Mouse (Mus musculus) R1 (cell line): ENCODE measurements around the gene Slc10a7.
A peak's percentile ranks its signal among the peaks of the same experiment; 100 is the strongest.
"Not testable (repeated sequence)": the region's sequence is repeated elsewhere in the genome, so short reads cannot be mapped to it uniquely, and the experiment has no call there.

Experiments
- DNase-seq: peaks from one replicate; pipeline ENCODE4 v3.0.0-alpha.2; 2018; ENCODE audit warnings: low read depth, low spot score

The Slc10a7 gene

DNA sequence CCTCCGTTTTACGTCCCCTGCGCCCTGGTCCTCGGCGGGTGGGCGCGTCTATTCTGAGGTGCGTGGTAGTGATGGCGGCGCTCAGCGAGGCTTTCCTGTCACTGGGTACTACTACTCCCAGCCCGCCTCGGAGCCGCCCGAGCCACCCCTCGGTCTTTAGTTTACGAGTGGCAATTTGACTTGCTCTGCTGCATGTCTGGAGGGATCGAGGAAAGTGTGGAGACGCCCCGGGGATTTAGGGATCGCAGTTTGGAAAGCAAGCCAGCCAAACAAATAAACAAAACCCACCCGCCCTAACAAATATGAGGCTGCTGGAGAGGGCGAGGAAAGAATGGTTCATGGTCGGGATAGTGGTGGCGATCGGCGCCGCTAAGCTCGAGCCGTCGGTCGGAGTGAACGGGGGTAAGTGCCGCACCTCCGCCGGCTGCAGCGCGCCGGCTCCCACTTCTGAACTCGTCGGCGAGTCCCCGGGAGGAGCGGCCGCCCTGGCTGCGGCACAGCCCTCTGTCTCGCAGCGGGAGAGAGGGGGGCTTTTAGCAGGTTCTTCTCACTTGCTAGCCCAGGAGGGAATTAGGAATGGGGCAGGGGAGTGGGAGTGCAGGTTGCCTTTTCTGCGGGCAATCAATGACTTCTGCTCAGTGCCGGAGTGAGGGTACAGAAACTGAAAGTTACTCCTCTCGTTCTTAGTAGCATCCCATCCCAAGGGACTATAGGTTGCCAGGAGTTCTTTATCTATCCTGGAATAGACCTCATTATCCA, at the start of gene Slc10a7:
Gene Slc10a7, plus strand, starts transcription at position 74 of the 759 bp plus-strand sequence.
- peak; percentile 94 for DNase-seq

DNA sequence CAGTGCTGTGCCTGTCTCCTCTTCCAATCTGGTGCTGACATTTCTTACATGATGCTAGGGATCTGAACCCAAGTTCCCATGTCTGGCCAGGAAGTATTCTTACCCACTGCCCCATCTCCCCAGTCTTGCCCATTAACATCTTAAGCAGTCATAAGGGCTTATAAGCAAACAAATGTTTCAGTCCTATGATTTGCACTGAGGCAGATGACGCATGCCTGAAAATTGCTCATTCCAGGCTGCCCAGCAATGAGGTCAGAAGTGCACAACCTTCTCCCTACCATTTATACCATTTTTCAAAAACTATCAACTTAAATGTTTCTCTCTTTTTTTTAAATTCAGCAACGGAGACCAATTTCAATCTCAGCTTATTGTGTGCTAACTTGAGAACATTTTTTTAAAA, 45.2 kb upstream of the Slc10a7 start:
- no peak for DNase-seq

DNA sequence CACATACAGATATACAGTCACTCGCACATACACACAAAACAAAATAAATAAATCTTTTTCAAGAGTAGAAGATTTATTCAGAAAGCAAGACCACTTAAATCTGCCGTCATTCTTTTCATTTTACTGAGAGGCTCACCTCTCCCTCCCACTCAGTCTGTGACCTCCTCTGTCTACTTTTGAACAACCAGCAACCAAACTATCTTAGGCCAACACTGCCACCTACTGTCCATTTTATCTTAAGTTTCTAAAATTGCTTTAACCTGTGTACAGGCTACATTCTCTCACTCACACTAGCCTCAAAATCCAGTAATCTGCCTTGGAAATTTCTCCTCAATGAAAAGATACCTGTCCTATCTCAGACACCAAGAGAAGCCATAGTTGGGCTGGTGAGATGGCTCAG, 41.3 kb upstream of the Slc10a7 start:
- DNase-seq = peak; percentile 85

DNA sequence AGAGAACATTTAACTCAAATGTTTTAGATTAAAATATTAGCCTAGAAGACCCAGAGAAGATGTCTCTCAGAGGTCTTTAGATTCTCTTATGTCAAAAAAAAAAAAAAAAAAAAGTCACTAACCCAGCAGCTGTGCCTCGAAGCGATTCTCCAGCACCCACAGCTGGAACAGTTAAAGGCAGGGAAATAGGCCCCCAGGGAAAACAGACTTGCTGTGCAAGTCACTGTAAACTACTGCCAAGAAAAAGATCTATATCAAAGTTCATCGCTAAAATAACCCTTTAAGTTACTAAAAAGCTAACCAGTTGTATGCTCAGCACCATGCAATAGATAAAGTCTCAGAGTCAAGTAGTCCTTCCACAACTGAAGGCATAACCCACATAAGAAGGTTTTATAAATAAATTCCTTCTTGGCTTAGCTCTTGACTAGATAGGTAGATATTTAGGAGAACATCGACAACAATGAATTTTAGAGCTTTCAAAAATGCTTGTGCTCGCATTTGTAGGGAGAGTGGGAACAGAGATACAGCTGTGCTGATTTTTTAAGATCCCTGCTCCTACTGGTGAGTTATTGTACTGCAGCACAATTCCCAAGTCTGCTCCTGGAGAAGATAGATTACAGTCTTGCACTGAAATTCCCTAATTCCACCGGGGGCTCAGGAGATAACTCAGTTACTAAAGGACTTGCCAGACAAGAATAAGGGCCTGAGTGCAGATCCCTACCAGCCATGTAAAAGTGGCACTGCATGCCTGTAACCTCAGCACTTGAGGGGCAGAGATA, 31.9 kb upstream of the Slc10a7 start:
- peak; percentile 68 for DNase-seq

DNA sequence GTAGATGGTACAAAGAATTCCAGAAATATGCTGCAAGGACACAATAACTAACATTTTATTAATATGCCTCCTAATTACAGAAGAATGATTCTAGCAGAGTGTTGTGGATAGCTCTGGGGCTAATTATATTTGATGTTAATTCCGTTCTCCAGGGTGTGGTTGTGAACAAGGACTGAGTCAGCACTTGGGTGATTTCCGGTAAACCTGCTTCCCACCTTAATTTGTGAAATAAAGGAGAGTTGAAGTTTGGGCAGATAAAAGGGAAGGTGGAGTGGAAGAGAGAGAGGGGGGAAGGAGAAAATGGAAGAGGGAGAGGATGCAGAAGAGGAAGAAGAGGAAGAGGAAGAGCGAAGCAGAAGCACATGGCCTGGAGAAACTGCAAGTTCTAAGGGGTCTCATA, 19.4 kb upstream of the Slc10a7 start:
- DNase-seq = peak; percentile 77

DNA sequence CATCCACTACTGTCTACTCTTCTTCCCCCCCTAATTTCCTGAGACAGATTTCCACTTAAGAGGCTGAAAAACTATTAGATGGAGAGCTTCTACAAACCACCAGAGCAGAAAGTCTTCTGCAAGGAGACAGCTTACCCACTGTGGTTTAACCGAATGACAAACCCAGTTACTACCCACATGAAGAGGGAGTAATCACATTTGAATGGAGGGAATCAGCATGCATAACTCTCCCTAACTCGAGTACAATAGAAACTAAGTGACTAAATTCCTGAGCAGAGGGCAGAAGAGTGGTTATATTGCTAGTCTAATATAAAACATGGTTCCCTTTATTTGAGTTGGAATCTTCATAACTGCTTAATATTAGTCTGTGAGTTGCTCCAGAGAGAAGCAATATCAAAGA, 16.1 kb upstream of the Slc10a7 start:
- peak; percentile 77 for DNase-seq

DNA sequence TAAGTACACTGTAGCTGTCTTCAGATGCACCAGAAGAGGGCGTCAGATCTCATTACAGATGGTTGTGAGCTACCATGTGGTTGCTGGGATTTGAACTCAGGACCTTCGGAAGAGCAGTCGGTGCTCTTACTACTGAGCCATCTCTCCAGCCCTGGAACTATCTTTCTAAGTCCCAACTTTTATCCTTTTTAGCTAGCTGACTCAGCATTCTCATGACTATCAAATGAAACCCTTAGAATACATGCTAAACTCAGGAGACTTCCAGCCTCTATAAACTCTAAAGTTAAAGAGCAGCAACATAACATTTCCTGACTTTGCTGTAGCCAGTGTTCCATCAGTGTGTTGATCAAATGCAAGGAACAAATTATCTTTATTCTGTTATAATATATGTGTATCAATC, 12.9 kb upstream of the Slc10a7 start:
- not testable (repeated sequence) for DNase-seq

DNA sequence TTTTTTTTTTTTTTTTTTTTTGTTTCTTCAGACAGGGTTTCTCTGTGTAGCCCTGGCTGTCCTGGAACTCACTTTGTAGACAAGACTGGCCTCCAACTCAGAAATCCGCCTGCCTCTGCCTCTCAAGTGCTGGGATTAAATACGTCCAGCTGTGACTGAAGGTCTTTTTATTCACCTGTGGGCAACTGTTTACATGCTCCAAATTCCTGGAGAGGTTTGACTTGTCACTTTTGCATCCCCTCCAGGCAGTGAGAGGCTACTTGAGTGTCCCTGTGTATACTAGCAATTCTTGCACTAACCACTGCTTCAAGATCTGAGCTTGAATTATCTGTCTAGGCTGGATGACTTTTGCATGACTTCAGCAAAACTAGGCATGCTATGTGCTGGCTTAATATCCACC, 6.4 kb upstream of the Slc10a7 start:
- peak; percentile 84 for DNase-seq

DNA sequence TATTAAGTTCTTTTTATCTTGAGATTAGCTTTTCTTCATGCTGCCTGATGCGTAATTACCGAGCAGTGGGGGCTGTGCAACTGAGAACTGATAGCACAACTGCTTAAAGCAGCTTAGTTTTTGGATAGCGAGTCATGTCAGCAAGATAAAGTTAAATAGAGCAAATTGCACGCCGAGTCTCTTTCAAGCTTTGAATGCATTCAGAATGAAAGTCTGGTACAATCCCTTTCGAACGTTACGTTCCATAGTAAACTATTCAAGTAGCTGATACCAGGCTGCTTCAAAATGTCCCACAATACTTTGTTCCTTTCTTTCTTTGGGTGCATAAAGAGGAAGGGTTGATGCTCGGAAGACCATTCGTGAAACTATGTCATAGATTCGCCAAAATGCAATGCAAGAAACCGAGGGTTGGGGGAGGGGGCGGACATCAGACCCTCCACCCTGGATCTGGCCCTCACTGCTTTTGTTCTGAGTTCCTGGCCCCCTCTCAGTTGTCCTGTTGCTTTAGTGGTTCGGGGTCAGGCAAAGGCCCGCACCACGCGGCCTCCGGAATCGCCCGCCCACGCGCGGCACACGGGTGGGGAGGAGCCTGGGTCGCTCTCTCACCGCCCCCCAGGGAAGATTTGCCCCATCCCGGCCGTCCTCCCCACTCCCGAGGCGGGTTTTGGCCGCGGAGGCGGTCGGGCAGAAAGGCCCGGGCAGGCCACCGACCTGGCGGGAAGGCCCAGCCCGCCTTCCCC, 997 bp upstream of the Slc10a7 start:
- DNase-seq = peak; percentile 82

DNA sequence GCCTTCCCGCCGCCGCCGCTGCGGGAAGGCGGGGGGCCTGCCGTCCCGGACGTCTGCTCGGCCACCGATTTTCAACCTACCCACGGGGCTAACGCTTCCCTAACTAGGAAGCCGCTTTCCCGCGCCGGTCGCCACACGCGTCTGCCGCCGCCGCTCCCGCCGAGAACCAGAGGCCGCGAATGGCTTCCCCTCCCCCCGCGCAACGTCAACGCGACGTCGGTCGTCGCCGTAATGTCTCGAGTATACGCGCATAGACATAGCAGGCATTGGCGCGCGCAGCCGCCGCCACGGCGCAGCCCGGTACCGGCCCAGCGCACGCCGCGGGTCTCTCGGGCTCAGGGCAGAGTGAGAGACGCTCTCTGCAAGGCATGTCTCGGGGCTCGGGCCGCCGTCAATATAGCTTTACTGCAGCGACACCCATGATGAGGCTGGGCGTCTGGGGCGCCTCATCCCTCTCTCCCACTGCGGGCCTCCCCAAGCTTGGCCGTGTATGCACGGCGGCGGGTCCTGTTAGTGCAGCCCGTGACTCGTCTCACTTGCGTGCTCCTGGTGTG, 350 bp upstream of the Slc10a7 start, which contains the start of gene Rbmxl1:
Gene Rbmxl1, minus strand, starts transcription at position 180 of the 554 bp plus-strand sequence.
- peak; percentile 87 for DNase-seq

DNA sequence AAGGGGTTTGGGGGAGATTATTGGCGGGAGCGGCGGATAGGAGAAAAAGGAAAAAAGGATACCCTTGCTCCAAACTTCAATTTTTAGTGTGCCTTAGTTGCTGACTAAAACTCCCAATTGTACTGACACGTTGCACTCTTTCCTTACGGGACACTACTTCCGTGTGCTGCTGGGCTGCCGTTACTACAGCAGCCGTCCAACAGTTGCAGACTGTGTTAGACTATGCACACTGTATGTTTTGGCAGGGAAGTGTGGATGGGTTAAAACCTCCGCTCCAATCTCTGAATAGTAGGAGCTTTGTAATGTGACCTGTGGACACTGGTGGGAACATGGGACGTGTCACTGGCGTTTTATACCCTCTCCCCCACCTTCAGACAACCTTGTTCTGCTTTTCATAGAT, 948 bp downstream of the Slc10a7 start:
- peak; percentile 40 for DNase-seq

DNA sequence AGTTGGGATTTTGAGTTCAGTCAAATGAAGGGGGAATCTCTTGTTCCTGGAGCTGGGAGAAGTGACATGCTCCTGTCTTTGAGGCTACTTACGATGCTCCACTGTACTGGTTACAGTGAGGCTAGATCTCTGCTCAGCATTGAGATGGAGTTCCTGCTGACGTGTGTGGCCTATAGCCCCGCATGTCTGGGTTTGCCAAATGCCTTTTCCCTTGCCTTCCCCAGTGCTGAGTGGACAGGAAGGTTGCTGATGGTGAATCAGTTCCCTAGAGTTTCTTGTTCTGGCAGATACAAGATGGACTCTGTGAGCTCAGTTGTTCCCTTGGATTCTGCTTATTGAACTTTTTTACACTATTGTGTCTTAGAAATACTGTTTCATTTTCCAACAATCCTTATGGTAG, 1.8 kb downstream of the Slc10a7 start:
- no peak for DNase-seq

DNA sequence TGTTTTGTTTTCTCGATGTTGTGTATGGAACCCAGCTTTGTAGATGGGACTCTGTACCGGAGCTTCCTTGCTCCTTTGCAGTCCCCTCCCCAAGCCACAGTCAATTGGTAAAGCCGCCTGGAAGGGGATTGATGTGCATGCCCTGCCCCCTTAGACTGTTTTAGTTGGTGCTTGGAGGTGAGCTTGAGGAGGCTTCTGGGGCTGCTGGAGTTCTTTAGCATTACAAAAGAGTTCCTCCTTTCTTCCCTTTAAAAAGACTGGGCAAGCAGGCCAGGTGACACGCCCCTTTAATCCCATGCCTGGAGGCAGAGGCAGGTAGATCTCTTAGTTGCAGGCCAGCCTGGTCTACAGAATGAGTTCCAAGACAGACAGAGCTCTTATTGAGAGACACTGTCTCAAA, 4.0 kb downstream of the Slc10a7 start:
- DNase-seq = peak; percentile 100

DNA sequence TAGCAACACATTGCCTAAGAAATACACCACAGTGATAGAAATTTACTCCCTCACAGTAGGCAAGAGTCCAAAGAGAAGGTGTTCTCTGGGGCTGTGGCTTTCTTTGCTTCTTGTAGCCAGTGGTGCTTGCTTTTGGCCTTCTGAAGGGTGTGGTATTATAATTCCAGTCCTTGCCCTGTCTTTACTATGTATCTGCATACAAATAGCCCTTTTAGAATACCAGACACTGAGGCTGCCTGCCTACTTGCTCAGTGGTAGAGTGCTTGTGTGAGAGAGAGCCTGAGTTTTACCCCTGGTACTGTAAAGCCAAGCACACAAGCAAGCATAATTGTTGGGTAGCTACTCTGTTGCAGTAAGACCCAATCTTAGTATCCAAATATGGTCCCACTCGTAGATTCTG, 5.6 kb downstream of the Slc10a7 start:
- DNase-seq = peak; percentile 82

DNA sequence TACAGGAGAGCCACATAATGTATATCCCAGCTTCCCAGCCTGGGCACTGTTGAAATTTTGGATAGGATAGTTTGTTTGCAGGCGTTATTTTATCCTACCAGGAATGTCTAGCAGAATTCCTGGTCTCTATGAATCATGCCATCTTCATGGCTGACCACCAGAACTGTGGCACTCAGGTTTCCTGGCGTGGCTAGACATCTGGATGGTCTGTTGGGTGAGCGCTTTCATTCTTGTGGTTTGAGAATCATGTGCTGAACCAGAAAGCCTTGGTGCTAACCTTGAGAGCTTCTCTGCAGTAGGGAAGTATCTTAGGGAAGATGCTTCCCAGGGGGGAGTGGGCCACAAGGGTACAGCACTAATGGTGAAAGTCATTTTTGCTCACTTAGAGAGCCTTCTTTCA, 6.0 kb downstream of the Slc10a7 start:
- no peak for DNase-seq

DNA sequence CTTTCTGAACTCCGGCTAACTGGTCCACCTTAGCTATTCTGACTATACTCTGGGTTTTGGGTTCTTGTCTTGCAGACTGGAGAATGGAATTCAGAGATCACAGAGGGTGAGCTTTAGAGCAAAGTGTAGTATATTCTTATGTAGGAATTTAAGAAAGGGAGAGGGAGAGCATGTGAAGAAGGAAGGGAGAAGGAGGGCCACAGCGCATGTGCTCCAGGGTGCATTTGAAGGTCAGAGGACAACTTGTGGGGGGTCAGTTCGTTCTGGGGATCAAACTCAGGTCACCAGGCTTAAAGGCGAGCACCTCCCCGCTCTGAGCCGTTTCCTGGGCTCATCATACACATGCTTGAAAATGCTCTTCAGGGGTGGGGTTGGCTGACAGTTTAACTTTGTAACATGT, 24.8 kb downstream of the Slc10a7 start:
- DNase-seq = peak; percentile 91

DNA sequence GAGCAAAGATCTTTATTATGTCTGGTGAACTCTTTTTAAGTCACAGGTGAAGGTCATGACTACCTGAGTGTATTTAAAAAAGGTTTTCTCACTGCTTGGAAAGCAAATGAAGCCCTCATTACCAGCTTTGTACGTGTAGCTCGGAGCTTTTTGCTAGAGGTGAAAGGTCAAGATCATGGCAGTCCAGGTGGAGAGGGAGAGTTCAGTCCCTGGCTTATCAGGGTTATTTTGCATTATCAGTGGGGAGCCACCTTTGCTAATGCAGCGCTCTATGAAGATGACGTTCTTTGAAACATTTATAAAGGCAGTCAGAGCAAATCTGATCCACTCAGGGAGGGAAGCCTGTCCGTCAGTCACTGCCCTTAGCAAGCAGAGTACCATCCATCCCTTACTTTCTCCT, 27.6 kb downstream of the Slc10a7 start:
- DNase-seq = peak; percentile 76

DNA sequence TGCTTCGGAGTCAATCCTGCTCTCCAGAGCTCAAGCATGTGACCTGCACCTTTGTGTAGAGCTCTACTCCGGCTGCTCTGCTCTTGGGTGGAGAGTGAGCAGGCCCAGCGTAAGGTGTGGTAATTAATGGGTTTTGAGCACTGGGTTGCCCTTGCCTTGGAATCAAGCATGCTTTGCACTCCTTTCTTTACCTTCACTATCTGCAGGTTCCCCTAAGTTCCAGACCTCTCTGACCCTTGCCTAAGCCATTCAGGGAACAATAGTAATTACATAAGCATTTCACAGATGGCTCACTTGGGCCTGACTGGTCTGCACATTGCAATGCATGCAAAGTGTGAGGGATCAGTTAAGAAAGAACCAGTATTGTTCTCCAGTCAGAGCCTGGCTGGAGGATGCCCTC, 28.6 kb downstream of the Slc10a7 start:
- DNase-seq = peak; percentile 96

DNA sequence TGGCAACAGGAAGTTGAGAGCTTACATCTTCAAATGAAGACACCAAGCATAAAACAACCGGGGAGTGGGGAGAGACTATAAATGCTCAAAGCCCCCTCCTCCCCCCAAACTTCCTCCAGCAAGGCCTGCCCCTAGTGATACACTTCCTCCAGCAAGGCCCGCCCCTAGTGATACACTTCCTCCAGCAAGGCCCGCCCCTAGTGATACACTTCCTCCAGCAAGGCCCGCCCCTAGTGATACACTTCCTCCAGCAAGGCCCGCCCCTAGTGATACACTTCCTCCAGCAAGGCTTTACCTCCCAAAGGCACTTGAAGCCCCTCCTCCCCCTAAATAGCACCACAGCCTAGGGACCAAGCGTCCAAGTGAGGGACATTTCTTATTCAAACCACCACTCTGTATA, 33.5 kb downstream of the Slc10a7 start:
- peak; percentile 69 for DNase-seq

DNA sequence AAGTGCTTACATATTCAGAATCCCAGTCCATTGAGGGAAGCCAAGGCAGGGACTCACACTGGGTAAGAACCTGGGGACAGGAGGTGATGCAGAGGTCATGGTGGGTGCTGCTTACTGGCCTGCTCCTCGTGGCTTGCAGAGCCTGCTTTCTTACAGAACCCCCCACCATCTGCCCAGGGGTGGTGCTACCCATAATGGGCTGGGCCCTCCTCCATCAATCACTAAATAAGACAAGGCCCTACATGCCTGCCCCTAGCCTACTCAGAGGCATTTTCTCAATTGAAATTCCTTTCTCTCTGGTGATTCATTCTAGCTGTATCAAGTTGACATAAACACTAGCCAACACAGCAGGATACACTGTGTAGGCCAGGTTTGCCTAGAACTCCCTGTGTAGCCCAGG, 34.5 kb downstream of the Slc10a7 start:
- peak; percentile 86 for DNase-seq

DNA sequence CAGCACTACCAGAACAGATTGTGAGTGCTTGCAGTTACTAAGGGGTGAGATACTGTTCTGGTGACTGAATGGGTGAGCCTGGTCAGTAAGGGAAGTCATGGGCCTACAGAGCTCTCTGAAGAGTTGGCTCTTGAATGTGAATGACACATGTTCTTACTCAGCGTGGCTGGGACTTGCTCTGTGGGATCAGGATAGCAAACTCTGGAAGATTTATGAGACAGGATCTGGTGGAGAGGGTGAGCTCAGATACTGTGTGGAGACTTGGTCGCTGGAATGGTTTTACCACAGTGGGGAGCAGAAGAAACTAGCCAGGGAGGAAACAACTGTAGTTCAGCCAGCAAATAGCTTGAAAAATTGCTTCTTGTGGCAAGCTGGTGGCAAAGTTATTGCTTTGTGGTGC, 35.4 kb downstream of the Slc10a7 start:
- no peak for DNase-seq
